Comparison of ENCODE assay signal across 14 mouse cellular contexts in the genomic region with DNA sequence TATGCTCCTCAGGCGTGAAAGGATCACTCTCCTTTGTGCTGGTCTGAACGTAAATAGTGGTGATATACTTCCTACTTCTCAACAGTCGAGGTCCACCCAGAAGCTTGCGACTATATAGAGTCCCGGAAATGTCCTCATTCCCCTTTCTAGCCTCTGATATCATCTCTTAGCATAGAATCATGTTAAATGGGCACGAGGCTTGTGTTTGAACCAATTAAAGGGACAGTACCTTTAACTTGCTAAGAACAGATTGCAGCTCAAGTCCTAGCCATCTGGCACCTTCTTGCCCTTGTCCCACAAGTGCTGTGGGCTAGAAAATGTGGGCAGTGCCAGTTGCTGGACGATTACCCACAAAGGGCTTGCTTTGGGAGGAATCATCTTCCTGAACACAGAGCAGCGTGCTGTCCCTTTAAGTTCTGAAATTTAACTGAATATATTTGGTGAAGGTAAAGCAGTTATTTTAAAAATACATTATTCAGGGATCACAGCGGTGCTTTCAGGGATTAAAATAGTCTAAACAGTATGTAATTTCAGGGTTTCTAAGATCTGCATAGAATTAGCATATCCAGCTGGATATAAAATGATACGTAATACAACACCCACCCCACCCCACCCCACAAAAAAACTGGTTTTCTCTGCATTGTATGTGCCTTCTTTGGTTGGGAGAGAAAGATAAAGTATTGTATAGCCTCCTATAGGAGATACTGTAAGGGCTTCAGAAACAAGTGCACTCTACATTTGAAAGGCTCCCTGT.
DNase-seq lines count a peak whose midpoint lies in the region; ATAC-seq lines count a peak whose summit lies in the region.
"Had no signal": no experiment of that assay in that cellular context is flagged by ENCODE, and none has a peak within 500 bp of the region (broad histone marks: within the 10 kb centered on the region; RNA-seq: fewer than 3 reads in every experiment).

No protein-coding gene starts in this region.

- no peak overlapping the region for H3K4me3 ChIP-seq in midbrain, embryonic 15.5 days
- H3K4me3 ChIP-seq in embryonic facial prominence, embryonic 10.5 days: no peak overlapping the region
- H3K4me3 ChIP-seq: embryonic facial prominence, embryonic 15.5 days had no signal

- WGBS in midbrain, embryonic 15.5 days: 49% methylated on average over 10 of the region's 10 CpGs
- WGBS in embryonic facial prominence, embryonic 10.5 days: 83% methylated on average over 10 of the region's 10 CpGs

- no peaks in the 10 kb centered on the region for H3K27me3 ChIP-seq in midbrain, embryonic 15.5 days (replicated peaks)
- H3K27me3 ChIP-seq in embryonic facial prominence, embryonic 10.5 days (replicated peaks; ENCODE audit: low read depth, poor library complexity, severe bottlenecking): no peaks in the 10 kb centered on the region
- H3K27me3 ChIP-seq: embryonic facial prominence, embryonic 15.5 days had no signal

- DNase-seq in kidney, adult 9 months: peak; percentile 11
- no peak for DNase-seq in kidney, adult 8-10 months
- DNase-seq in cerebellum, postnatal 36 days: peak; percentile 70 to 72
- DNase-seq in embryonic facial prominence, embryonic 10.5 days (ENCODE audit: low spot score): no peak
- DNase-seq in right cerebral cortex, postnatal 10 days (ENCODE audit: low spot score in 2 of 2): no peak
- DNase-seq: adrenal gland, postnatal 36 days; heart, postnatal 10 days; layer of hippocampus, postnatal 36 days; lung, postnatal 36 days; thymus, postnatal 25 days had no signal

- peak; percentile 92 for ATAC-seq in cerebellum, adult (ENCODE audit: insufficient number of reproducible peaks, low FRiP score, low TSS enrichment)
- peak; percentile 51 for ATAC-seq in midbrain, embryonic 15.5 days (replicated peaks)
- no peak for ATAC-seq in erythroid progenitor cell, adult 5-6 weeks (replicated peaks; ENCODE audit: low FRiP score, poor library complexity, severe bottlenecking)

- H3K27ac ChIP-seq in midbrain, embryonic 15.5 days: 0 out of 2 replicates have a peak overlapping the region, but pooled peaks have one; percentile 20
- H3K27ac ChIP-seq in embryonic facial prominence, embryonic 10.5 days (replicated peaks): no peak overlapping the region
- H3K27ac ChIP-seq: embryonic facial prominence, embryonic 15.5 days had no signal

- H3K4me1 ChIP-seq in midbrain, embryonic 15.5 days: peaks cover 10% of the 10 kb centered on the region
- H3K4me1 ChIP-seq in embryonic facial prominence, embryonic 10.5 days: no peaks in the 10 kb centered on the region
- H3K4me1 ChIP-seq: embryonic facial prominence, embryonic 15.5 days had no signal

- H3K9me3 ChIP-seq in midbrain, embryonic 15.5 days: no peaks in the 10 kb centered on the region
- H3K9me3 ChIP-seq in embryonic facial prominence, embryonic 10.5 days: no peaks in the 10 kb centered on the region
- H3K9me3 ChIP-seq: embryonic facial prominence, embryonic 15.5 days had no signal

- peak overlapping the region; percentile 31; the same call in 1 of the 2 replicates for H3K4me2 ChIP-seq in midbrain, embryonic 15.5 days
- H3K4me2 ChIP-seq: embryonic facial prominence, embryonic 15.5 days had no signal

- no peak overlapping the region for H3K9ac ChIP-seq in midbrain, embryonic 15.5 days
- H3K9ac ChIP-seq: embryonic facial prominence, embryonic 15.5 days had no signal

- H3K36me3 ChIP-seq in midbrain, embryonic 15.5 days (replicated peaks): no peaks in the 10 kb centered on the region
- H3K36me3 ChIP-seq in embryonic facial prominence, embryonic 10.5 days (replicated peaks): no peaks in the 10 kb centered on the region
- H3K36me3 ChIP-seq: embryonic facial prominence, embryonic 15.5 days had no signal

Comparison
In these comparisons a context has a peak if more than half of its experiments do, and no peak if none do; other contexts are left out.
1. DNase-seq: peak in kidney, adult 9 months (single experiment) and cerebellum, postnatal 36 days (2 of 2); none in kidney, adult 8-10 months (0 of 2), embryonic facial prominence, embryonic 10.5 days (single experiment) and right cerebral cortex, postnatal 10 days (0 of 2).